Mouse (Mus musculus) erythroid progenitor cell, adult 5-6 weeks (primary cell): ENCODE results near the gene Pgam5. TPM values are rescaled to one million over a fixed set of nuclear protein-coding genes. Genes with fewer than 3 reads are reported as not detected.
A peak's percentile ranks its signal among the peaks of the same experiment; 100 is the strongest.

Source experiments
- ATAC-seq: replicated peaks from 2 replicates; pipeline ENCODE4 v1.8.0; 2016; ENCODE audit warnings: moderate number of reproducible peaks, mild to moderate bottlenecking, moderate TSS enrichment, inconsistent platforms; ENCODE audit not compliant: poor library complexity, low FRiP score, severe bottlenecking
- total RNA-seq, 2 experiments: library from RNA; stranded (forward) in 1 of 2; stranded (reverse) in 1 of 2; fragments of 150-400 nt in 1 of 2; fragments of 186-747, 209-891 nt in 1 of 2; gene quantifications; 2 replicates each; pipeline versions ENCODE4 v1.2.3 to v1.2.4; 2015 to 2017; ENCODE audit warnings: low replicate concordance in 2 of 2

The Pgam5 gene
- 11.9 and 14.3 TPM in 2 replicates for total RNA-seq (2015; ENCODE audit: low replicate concordance)
- 11.2 and 13.3 TPM in 2 replicates for total RNA-seq (2017; ENCODE audit: low replicate concordance)

- ATAC-seq, result peak; percentile 85
Observed at GRCm38 (mm10) chr5:110269141-110270101, at the start of gene Pgam5. Gene Pgam5, minus strand, starts transcription at chr5:110269913.

- ATAC-seq, result no peak
Observed at GRCm38 (mm10) chr5:110313127-110313526, 43.4 kb upstream of the Pgam5 start.

GRCm38 (mm10) chr5:110308861-110309260 lies 39.1 kb upstream of the Pgam5 start:
- no peak for ATAC-seq

- no peak for ATAC-seq
Observed at GRCm38 (mm10) chr5:110300591-110300990, 30.9 kb upstream of the Pgam5 start.

DNA sequence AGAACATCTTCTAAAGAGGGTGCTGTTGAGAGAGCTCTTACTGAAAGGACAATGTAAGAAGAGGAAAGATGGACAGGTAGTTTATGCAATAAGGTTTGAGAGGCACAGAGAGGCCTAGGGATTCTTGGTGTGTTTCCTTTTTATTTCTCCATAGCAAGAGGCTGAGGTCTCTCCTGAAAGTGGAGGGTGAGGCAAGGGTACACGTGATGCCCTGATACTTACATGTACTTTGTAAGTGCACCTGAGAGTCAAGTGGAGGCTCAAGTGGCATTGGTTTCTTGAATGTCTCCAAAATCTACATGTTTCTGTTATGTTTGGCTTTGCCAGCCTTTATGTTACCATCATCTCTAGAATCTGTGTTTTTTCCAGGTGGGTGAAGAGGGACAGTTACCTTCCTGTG lies 26.9 kb upstream of the Pgam5 start:
- no peak for ATAC-seq

DNA sequence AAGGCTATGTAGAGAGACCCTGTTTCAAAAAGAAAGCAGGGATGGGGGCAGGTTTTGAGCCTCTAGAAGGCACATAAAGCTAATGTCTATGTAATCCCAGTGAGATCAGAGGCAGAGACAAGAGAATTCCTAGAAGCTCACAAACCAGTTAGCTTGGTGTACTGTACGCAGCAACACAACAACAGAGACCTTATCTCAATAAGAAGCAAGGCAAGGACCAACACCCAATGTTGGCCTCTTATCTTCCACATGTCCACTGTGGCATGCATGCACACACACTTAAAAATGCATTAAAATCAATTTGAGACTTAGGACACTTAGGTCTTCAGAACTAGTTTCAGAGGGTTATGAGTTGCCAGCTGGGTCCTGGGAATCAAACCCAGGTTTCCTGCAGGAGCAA lies 21.9 kb upstream of the Pgam5 start:
- ATAC-seq, result no peak

GRCm38 (mm10) chr5:110287084-110287475 lies 17.4 kb upstream of the Pgam5 start:
- ATAC-seq, result no peak

- peak; percentile 68 for ATAC-seq
Observed at GRCm38 (mm10) chr5:110286446-110287083, 16.9 kb upstream of the Pgam5 start.

DNA sequence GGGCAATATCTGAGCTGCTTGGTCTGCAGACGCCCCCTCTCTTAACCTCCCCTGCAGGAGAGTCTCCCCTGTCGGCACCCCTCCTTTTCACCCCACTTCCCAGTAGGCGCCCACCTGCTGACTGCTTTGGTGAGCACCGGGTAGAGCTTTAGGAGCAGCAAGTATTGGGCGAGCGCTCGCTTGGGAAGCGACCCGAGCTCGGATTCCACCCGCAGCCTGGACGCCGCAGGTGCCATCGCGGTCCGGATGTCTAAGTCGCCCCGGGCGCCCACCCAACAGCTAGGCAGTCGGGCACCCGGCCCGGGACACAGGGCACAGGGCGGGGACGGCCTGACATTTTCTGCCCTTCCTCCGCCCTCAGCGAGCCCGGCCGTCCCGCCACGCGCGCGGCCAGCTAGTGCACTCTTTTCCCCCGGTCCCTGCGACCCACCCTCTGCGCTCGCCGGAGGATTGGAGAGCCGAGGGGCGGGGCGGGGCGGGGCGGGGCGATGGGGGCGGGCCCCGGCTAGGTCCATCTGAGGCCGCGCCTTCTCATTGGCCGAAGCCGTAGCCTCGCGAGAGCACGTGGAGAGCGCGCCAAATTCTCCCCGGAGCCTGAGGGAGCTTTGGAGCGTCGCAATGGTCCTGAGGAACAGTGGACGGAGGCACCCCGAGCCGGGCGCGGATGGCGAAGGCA lies 16.2 kb upstream of the Pgam5 start, which contains the start of the genes Pxmp2 and Pole:
TSS of gene Pxmp2 (minus strand) at position 417 of the 676 bp plus-strand sequence.
TSS of gene Pole (plus strand) at position 537 of the 676 bp plus-strand sequence.
- peak; percentile 84 for ATAC-seq

GRCm38 (mm10) chr5:110285156-110285555 lies 15.4 kb upstream of the Pgam5 start:
- ATAC-seq, result peak; percentile 15; the same call in 1 of the 2 replicates

GRCm38 (mm10) chr5:110284536-110284935 lies 14.8 kb upstream of the Pgam5 start:
- ATAC-seq, result peak; percentile 53

- no peak for ATAC-seq
Observed at GRCm38 (mm10) chr5:110281984-110282383, 12.3 kb upstream of the Pgam5 start.

GRCm38 (mm10) chr5:110276910-110277309 lies 7.2 kb upstream of the Pgam5 start:
- no peak for ATAC-seq

- no peak for ATAC-seq
Observed at GRCm38 (mm10) chr5:110276391-110276790, 6.7 kb upstream of the Pgam5 start.

GRCm38 (mm10) chr5:110274846-110275245 lies 5.1 kb upstream of the Pgam5 start:
- ATAC-seq, result no peak

DNA sequence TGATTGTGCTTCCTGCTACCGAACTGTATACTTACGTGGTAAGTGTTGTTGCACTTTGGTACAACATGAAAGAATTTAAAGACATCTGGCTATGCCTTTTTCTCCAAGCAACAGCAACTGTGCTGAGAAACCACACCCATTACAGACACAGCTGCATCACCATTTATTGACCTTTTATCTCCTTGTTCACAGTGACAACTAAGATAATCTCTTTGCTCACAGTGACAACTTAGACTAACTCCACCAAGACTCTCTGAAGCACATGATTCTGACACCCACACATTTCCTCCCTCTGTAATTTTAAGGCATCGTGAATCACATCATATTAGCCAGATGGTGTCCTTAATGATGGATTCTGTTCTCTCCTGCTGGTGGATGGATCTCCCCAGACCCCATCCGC lies 4.4 kb upstream of the Pgam5 start:
- ATAC-seq, result 0 out of 2 replicates have a peak, but pooled peaks have one; percentile 33

DNA sequence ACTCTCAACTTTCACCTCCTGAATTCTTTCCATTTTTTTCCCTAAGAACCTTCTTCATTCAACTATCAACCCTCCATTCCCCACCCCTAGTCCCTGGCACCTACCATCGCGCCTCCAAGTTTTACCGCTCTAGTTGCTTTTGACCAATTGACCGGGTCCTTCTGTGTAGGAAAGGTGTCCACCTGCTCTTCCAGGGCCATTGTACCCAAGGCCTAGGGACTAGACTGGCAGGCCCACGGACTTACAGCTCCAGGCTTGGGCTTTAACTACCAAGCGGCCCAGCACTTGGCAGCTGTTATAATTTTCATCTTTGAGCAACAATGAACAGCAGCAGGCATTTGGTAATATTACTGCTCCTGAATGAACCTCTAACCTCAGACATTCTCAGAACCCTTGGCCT lies 529 bp upstream of the Pgam5 start:
- ATAC-seq, result no peak

- no peak for ATAC-seq
Observed at GRCm38 (mm10) chr5:110266941-110267340, 2.8 kb downstream of the Pgam5 start.

- ATAC-seq, result no peak
Observed at GRCm38 (mm10) chr5:110244091-110244490, 25.6 kb downstream of the Pgam5 start.

GRCm38 (mm10) chr5:110232346-110232745 lies 37.4 kb downstream of the Pgam5 start:
- no peak for ATAC-seq
